8 mouse cellular contexts compared by ENCODE assay signal in the genomic region with DNA sequence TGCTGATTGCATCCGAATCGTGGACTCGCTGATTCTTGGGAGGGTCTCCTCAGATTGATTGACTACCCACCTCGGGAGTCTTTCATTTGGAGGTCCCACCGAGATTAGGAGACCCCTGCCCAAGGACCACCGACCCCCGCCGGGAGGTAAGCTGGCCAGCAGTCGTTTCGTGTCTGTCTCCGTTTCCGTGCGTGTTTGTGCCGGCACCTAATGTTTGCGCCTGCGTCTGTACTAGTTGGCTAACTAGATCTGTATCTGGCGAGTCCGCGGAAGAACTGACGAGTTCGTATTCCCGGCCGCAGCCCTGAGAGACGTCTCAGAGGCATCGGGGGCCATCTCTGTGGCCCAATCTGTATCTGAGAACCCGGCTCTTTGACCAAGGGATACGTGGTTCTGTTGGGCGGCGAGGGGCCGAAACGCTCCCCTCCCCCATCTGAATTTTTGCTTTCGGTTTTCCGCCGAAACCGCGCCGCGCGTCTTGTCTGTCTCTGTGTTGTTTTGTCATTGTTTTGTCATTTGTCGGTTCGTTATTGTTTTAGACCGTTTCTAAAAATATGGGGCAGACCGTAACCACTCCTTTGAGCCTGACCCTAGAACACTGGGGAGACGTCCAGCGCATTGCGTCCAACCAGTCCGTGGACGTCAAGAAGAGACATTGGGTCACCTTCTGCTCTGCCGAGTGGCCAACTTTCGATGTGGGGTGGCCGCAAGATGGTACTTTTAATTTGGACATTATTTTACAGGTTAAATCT.
A peak's percentile ranks its signal among the peaks of the same experiment; 100 is the strongest.
DNase-seq lines count a peak whose midpoint lies in the region; ATAC-seq lines count a peak whose summit lies in the region.
"Not testable (repeated sequence)": the region's sequence is repeated elsewhere in the genome, so short reads cannot be mapped to it uniquely, and the experiment has no call there.

No protein-coding gene starts in this region.

- not testable (repeated sequence) for H3K9ac ChIP-seq in forebrain, embryonic 14.5 days (ENCODE audit: low read length); kidney, embryonic 15.5 days; liver, embryonic 11.5 days (ENCODE audit: low read depth, low read length); midbrain, embryonic 12.5 days (replicated peaks)

- DNase-seq in CD4-positive, CD25-positive, alpha-beta regulatory T cell, adult 2 months (ENCODE audit: low read depth, low spot score), result peak; percentile 32
- peak; percentile 29 to 44 for DNase-seq in cerebellum, postnatal 10 days
- DNase-seq in forebrain, embryonic 14.5 days (ENCODE audit: low spot score); hindbrain, embryonic 10.5 days (ENCODE audit: low spot score); liver, embryonic 11.5 days (ENCODE audit: low spot score): not testable (repeated sequence)
- DNase-seq in spleen, adult 18-20 months, result peak; percentile 13 to 31

- H3K4me1 ChIP-seq in forebrain, embryonic 14.5 days (ENCODE audit: control insufficient read depth, insufficient read depth, low read length); hindbrain, embryonic 10.5 days (replicated peaks); kidney, embryonic 15.5 days; liver, embryonic 11.5 days (replicated peaks; ENCODE audit: control insufficient read depth, insufficient read depth, low read length); midbrain, embryonic 12.5 days: not testable (repeated sequence)

- 0 out of 2 replicates have a peak overlapping the region, but pooled peaks have one; percentile 13 for H3K4me3 ChIP-seq in forebrain, embryonic 14.5 days (ENCODE audit: low read depth, low read length)
- H3K4me3 ChIP-seq in hindbrain, embryonic 10.5 days, result peak overlapping the region; percentile 44
- peak overlapping the region; percentile 42 for H3K4me3 ChIP-seq in kidney, embryonic 15.5 days (replicated peaks)
- H3K4me3 ChIP-seq in liver, embryonic 11.5 days (ENCODE audit: low read depth, low read length), result peak overlapping the region; percentile 42
- peak overlapping the region; percentile 35 for H3K4me3 ChIP-seq in midbrain, embryonic 12.5 days

- H3K4me2 ChIP-seq in forebrain, embryonic 14.5 days (ENCODE audit: low read length), result peak overlapping the region; percentile 20; the same call in 1 of the 2 replicates
- H3K4me2 ChIP-seq in kidney, embryonic 15.5 days, result peak overlapping the region; percentile 47
- H3K4me2 ChIP-seq in liver, embryonic 11.5 days, result peak overlapping the region; percentile 13
- peak overlapping the region; percentile 43 for H3K4me2 ChIP-seq in midbrain, embryonic 12.5 days (replicated peaks)

- H3K27me3 ChIP-seq in forebrain, embryonic 14.5 days (replicated peaks; ENCODE audit: control insufficient read depth, insufficient read depth, low read length); hindbrain, embryonic 10.5 days (ENCODE audit: insufficient read depth, poor library complexity, severe bottlenecking); kidney, embryonic 15.5 days; liver, embryonic 11.5 days (replicated peaks; ENCODE audit: control insufficient read depth, insufficient read depth, low read length); midbrain, embryonic 12.5 days: not testable (repeated sequence)

- not testable (repeated sequence) for H3K27ac ChIP-seq in forebrain, embryonic 14.5 days (ENCODE audit: low read depth, low read length); hindbrain, embryonic 10.5 days; kidney, embryonic 15.5 days; liver, embryonic 11.5 days (ENCODE audit: low read depth, low read length); midbrain, embryonic 12.5 days (replicated peaks)

- not testable (repeated sequence) for H3K9me3 ChIP-seq in forebrain, embryonic 14.5 days (replicated peaks; ENCODE audit: control insufficient read depth, low read length); liver, embryonic 11.5 days (ENCODE audit: control insufficient read depth, low read length)
- peaks cover 26% of the 10 kb centered on the region for H3K9me3 ChIP-seq in hindbrain, embryonic 10.5 days
- peaks cover 21% of the 10 kb centered on the region for H3K9me3 ChIP-seq in kidney, embryonic 15.5 days (replicated peaks)
- peaks cover 18% of the 10 kb centered on the region for H3K9me3 ChIP-seq in midbrain, embryonic 12.5 days

- ATAC-seq in forebrain, embryonic 14.5 days; kidney, embryonic 15.5 days (replicated peaks; ENCODE audit: low FRiP score); liver, embryonic 11.5 days (replicated peaks; ENCODE audit: low FRiP score); midbrain, embryonic 12.5 days (ENCODE audit: low FRiP score, low read depth): not testable (repeated sequence)

- H3K36me3 ChIP-seq in forebrain, embryonic 14.5 days (ENCODE audit: control insufficient read depth, insufficient read depth, low read length); hindbrain, embryonic 10.5 days; kidney, embryonic 15.5 days; liver, embryonic 11.5 days (ENCODE audit: control insufficient read depth, insufficient read depth, low read length); midbrain, embryonic 12.5 days: not testable (repeated sequence)

- WGBS in forebrain, embryonic 14.5 days, result 73% methylated on average over 49 of the region's 51 CpGs
- 71% methylated on average over 51 of the region's 51 CpGs for WGBS in hindbrain, embryonic 10.5 days
- WGBS in kidney, embryonic 15.5 days, result 75% methylated on average over 51 of the region's 51 CpGs
- WGBS in liver, embryonic 11.5 days, result 71% methylated on average over 49 of the region's 51 CpGs
- 74% methylated on average over 50 of the region's 51 CpGs for WGBS in midbrain, embryonic 12.5 days
